In genomic region chr11:78826442-78827013, GRCm38 (mm10) we compare ENCODE assay signal across 8 mouse cellular contexts. TPM values are rescaled to one million over a fixed set of nuclear protein-coding genes. Genes with fewer than 3 reads are reported as not detected.
A peak's percentile ranks its signal among the peaks of the same experiment; 100 is the strongest.
DNase-seq lines count a peak whose midpoint lies in the region; ATAC-seq and TF ChIP-seq lines count a peak whose summit lies in the region.

Gene Lyrm9, plus strand, starts transcription at chr11:78826584.

- 0% methylated on average over 51 of the region's 51 CpGs for whole genome bisulfite sequencing in heart, embryonic 12.5 days
- 1% methylated on average over 42 of the region's 51 CpGs for WGBS in kidney, postnatal 0 days
- under 1% methylated on average over 47 of the region's 51 CpGs for WGBS in liver, embryonic 11.5 days
- WGBS in stomach, embryonic 14.5 days: 0% methylated on average over 51 of the region's 51 CpGs

- H3K4me2 ChIP-seq in heart, embryonic 12.5 days: peak within 1 kb of the TSS; percentile 77
- H3K4me2 ChIP-seq in kidney, postnatal 0 days (ENCODE audit: low read length): peak within 1 kb of the TSS; percentile 83
- peak within 1 kb of the TSS; percentile 75 for H3K4me2 ChIP-seq in liver, embryonic 11.5 days
- H3K4me2 ChIP-seq in stomach, embryonic 14.5 days (replicated peaks; ENCODE audit: low read depth, low read length): peak within 1 kb of the TSS; percentile 66

- H3K36me3 ChIP-seq in C2C12 (ENCODE audit: control insufficient read depth, insufficient read depth): no peaks in the 10 kb centered on the region
- H3K36me3 ChIP-seq in erythroblast, embryonic 14.5 days (ENCODE audit: control insufficient read depth): no peaks in the 10 kb centered on the region
- H3K36me3 ChIP-seq in heart, embryonic 12.5 days: no peaks in the 10 kb centered on the region
- no peaks in the 10 kb centered on the region for H3K36me3 ChIP-seq in kidney, postnatal 0 days (ENCODE audit: insufficient read depth, low read length)
- no peaks in the 10 kb centered on the region for H3K36me3 ChIP-seq in liver, embryonic 11.5 days (ENCODE audit: control insufficient read depth, insufficient read depth, low read length)
- H3K36me3 ChIP-seq in stomach, embryonic 14.5 days (ENCODE audit: control insufficient read depth, insufficient read depth, low read length): no peaks in the 10 kb centered on the region

- peak; percentile 99 for TF ChIP-seq CTCF in C2C12 (IDR thresholded peaks at IDR 0.05; ENCODE audit: control insufficient read depth, insufficient read depth, insufficient read length)
- peak; percentile 98 for TF ChIP-seq CTCF in brain, embryonic 14.5 days (IDR thresholded peaks at IDR 0.05; ENCODE audit: borderline replicate concordance, extremely low read depth, insufficient read depth, insufficient read length)
- peak; percentile 99 for TF ChIP-seq CTCF in kidney, postnatal 0 days (IDR thresholded peaks at IDR 0.05; ENCODE audit: low read depth)

- no peaks in the 10 kb centered on the region for H3K79me3 ChIP-seq in C2C12 (ENCODE audit: low read depth)

- H3ac ChIP-seq in C2C12 (ENCODE audit: control insufficient read depth, insufficient read length, low read depth): peak within 1 kb of the TSS; percentile 68

- H3K27me3 ChIP-seq in C2C12 (ENCODE audit: control insufficient read depth, insufficient read depth, insufficient read length): no peaks in the 10 kb centered on the region
- peaks cover 2% of the 10 kb centered on the region; the same call in 1 of the 2 replicates for H3K27me3 ChIP-seq in erythroblast, embryonic 14.5 days (ENCODE audit: control insufficient read depth)
- no peaks in the 10 kb centered on the region for H3K27me3 ChIP-seq in heart, embryonic 12.5 days (replicated peaks)
- H3K27me3 ChIP-seq in kidney, postnatal 0 days (ENCODE audit: insufficient read depth, low read length): no peaks in the 10 kb centered on the region
- H3K27me3 ChIP-seq in liver, embryonic 11.5 days (replicated peaks; ENCODE audit: control insufficient read depth, insufficient read depth, low read length): no peaks in the 10 kb centered on the region
- no peaks in the 10 kb centered on the region for H3K27me3 ChIP-seq in stomach, embryonic 14.5 days (ENCODE audit: control insufficient read depth, insufficient read depth, low read length)

- peak within 1 kb of the TSS; percentile 52 for H3K27ac ChIP-seq in heart, embryonic 12.5 days (ENCODE audit: poor library complexity, severe bottlenecking)
- H3K27ac ChIP-seq in kidney, postnatal 0 days: peak within 1 kb of the TSS; percentile 5; the same call in 1 of the 2 replicates
- H3K27ac ChIP-seq in liver, embryonic 11.5 days (ENCODE audit: low read depth, low read length): peak within 1 kb of the TSS; percentile 76
- H3K27ac ChIP-seq in stomach, embryonic 14.5 days (ENCODE audit: low read length): peak within 1 kb of the TSS; percentile 50; the same call in 1 of the 2 replicates

- H3K4me1 ChIP-seq in erythroblast, embryonic 14.5 days (ENCODE audit: control insufficient read depth): peaks cover 52% of the 10 kb centered on the region
- peaks cover 40% of the 10 kb centered on the region for H3K4me1 ChIP-seq in heart, embryonic 12.5 days (replicated peaks)
- H3K4me1 ChIP-seq in kidney, postnatal 0 days (replicated peaks; ENCODE audit: insufficient read depth, low read length): peaks cover 10% of the 10 kb centered on the region; the same call in 1 of the 2 replicates
- H3K4me1 ChIP-seq in liver, embryonic 11.5 days (replicated peaks; ENCODE audit: control insufficient read depth, insufficient read depth, low read length): peaks cover 25% of the 10 kb centered on the region
- 0 out of 2 replicates have a peak, but pooled peaks cover 3% of the 10 kb centered on the region for H3K4me1 ChIP-seq in stomach, embryonic 14.5 days (ENCODE audit: control insufficient read depth, insufficient read depth, low read length)

- peak; percentile 74 for TF ChIP-seq POLR2A in brain, embryonic 14.5 days (IDR thresholded peaks at IDR 0.05; ENCODE audit: borderline replicate concordance, extremely low read depth, insufficient read depth, insufficient read length, poor library complexity, severe bottlenecking)

- peak; percentile 95 for DNase-seq in brain, embryonic 14.5 days (ENCODE audit: low read depth)
- peak; percentile 93 for DNase-seq in kidney, postnatal 0 days (ENCODE audit: low spot score)
- DNase-seq in liver, embryonic 11.5 days (ENCODE audit: low spot score): peak; percentile 98
- DNase-seq in naive thymus-derived CD4-positive, alpha-beta T cell, adult 2 months (ENCODE audit: low read depth): peak; percentile 96

- H3K4me3 ChIP-seq in C2C12 (ENCODE audit: insufficient read depth, poor library complexity, severe bottlenecking): peak within 1 kb of the TSS; percentile 47
- peak within 1 kb of the TSS; percentile 84 for H3K4me3 ChIP-seq in erythroblast, embryonic 14.5 days (replicated peaks)
- H3K4me3 ChIP-seq in heart, embryonic 12.5 days: peak within 1 kb of the TSS; percentile 61
- peak within 1 kb of the TSS; percentile 53 for H3K4me3 ChIP-seq in kidney, postnatal 0 days (replicated peaks; ENCODE audit: low read depth, low read length)
- peak within 1 kb of the TSS; percentile 80 for H3K4me3 ChIP-seq in liver, embryonic 11.5 days (ENCODE audit: low read depth, low read length)
- H3K4me3 ChIP-seq in stomach, embryonic 14.5 days (ENCODE audit: low read depth, low read length): peak within 1 kb of the TSS; percentile 56

- ATAC-seq in heart, embryonic 12.5 days (ENCODE audit: insufficient number of reproducible peaks, low FRiP score): peak; percentile 90
- ATAC-seq in kidney, postnatal 0 days (replicated peaks; ENCODE audit: low FRiP score, low read depth): peak; percentile 77
- peak; percentile 86 for ATAC-seq in liver, embryonic 11.5 days (replicated peaks; ENCODE audit: low FRiP score)
- peak; percentile 88 for ATAC-seq in stomach, embryonic 14.5 days (ENCODE audit: insufficient number of reproducible peaks, insufficient read depth, low FRiP score, low read depth)

- no peaks in the 10 kb centered on the region for H3K79me2 ChIP-seq in C2C12 (ENCODE audit: control insufficient read depth, insufficient read depth)

- peak within 1 kb of the TSS; percentile 77 for H3K9ac ChIP-seq in heart, embryonic 12.5 days
- H3K9ac ChIP-seq in kidney, postnatal 0 days (ENCODE audit: low read depth, low read length): peak within 1 kb of the TSS; percentile 53
- peak within 1 kb of the TSS; percentile 85 for H3K9ac ChIP-seq in liver, embryonic 11.5 days (ENCODE audit: low read depth, low read length)
- peak within 1 kb of the TSS; percentile 41 for H3K9ac ChIP-seq in stomach, embryonic 14.5 days (replicated peaks; ENCODE audit: low read depth, low read length)

- no peaks in the 10 kb centered on the region for H3K9me3 ChIP-seq in erythroblast, embryonic 14.5 days (ENCODE audit: control insufficient read depth, low read length)
- no peaks in the 10 kb centered on the region for H3K9me3 ChIP-seq in heart, embryonic 12.5 days (replicated peaks)
- H3K9me3 ChIP-seq in kidney, postnatal 0 days (replicated peaks; ENCODE audit: low read length): no peaks in the 10 kb centered on the region
- H3K9me3 ChIP-seq in liver, embryonic 11.5 days (ENCODE audit: control insufficient read depth, low read length): no peaks in the 10 kb centered on the region
- no peaks in the 10 kb centered on the region for H3K9me3 ChIP-seq in stomach, embryonic 14.5 days (ENCODE audit: control insufficient read depth, low read depth, low read length)

TF ChIP-seq in C2C12, 6 proteins besides CTCF, POLR2A, EP300 and RAD21:
- TF ChIP-seq MAX (IDR thresholded peaks at IDR 0.05) (peak; percentile 62), CEBPB (IDR thresholded peaks at IDR 0.05; ENCODE audit: low read depth) (no peak)

RNA-seq across cellular contexts. Expression of gene Lyrm9, which starts in this region (rescaled TPM):
- 23.7 TPM for polyA plus RNA-seq in C2C12 (2012; fragmentation: generic; extraction: Trizol)
- 18.8 and 22.8 TPM in 2 replicates for polyA plus RNA-seq in brain, embryonic 14.5 days (2012; rRNA removed)
- polyA plus RNA-seq in erythroblast, embryonic 14.5 days (2012): 8.3 and 12.3 TPM in 2 replicates
- 33.5 and 35.9 TPM in 2 replicates for polyA plus RNA-seq in heart, embryonic 12.5 days (2016; fragmentation: Nextera tagmentation; extraction: Ambion mirVana)
- 27.5 and 28.6 TPM in 2 replicates for polyA plus RNA-seq in kidney, postnatal 0 days (2015; fragmentation: Nextera tagmentation; extraction: Ambion mirVana)
- 28.7 and 31.0 TPM in 2 replicates for polyA plus RNA-seq in liver, embryonic 11.5 days (2014; fragmentation: Nextera tagmentation; extraction: Ambion mirVana)
- polyA plus RNA-seq in stomach, embryonic 14.5 days (2014; fragmentation: Nextera tagmentation; extraction: Ambion mirVana): 9.7 and 11.9 TPM in 2 replicates

Comparison
In these comparisons a context has a peak if more than half of its experiments do, and no peak if none do; other contexts are left out.
1. Peak in every context shown above with its lines: DNase-seq, ATAC-seq, H3K4me3 ChIP-seq and H3K27ac ChIP-seq.
2. H3K27ac ChIP-seq: peak in every context shown above with its lines; median percentile 76 in liver, embryonic 11.5 days; 52 in heart, embryonic 12.5 days; 50 in stomach, embryonic 14.5 days; 5 in kidney, postnatal 0 days.